Mouse (Mus musculus) spleen, embryonic (tissue): ENCODE results near the gene Gab1.

Experiments
- CTCF ChIA-PET: fragments of 350-600 bp; sonication (Branson Sonifier 250); formaldehyde crosslinking; loops from one replicate; lab custom pipeline; 2022; lab: Charles Lee

Gab1 gene

GRCm38 (mm10) chr8:80811591-80811991 is 68.7 kb downstream of the Gab1 start:
- CTCF ChIA-PET = interaction anchor here (0.6 kb wide), 1 partner anchor 116 kb away, joined by 5 read pairs; no protein-coding TSS in a partner anchor

DNA sequence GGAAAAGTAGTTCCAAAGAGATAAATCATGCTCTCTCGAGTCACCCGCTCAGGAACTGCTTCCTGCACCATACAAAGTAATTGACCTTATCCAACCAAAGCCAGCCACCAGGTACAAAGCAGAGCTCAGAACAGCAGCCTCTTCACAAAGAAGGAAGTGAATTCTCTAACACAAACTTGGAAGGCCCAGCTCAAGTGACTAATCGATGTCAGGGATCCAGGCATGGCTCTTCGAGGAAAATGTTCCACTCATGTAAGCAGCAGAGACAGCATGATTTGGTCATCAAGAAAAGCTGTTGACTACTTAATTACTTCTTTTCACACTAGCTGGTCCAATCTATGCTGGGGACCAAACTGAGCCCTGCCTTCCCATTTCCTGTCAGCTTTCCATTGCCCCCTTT is 69.4 kb downstream of the Gab1 start:
- CTCF ChIA-PET = interaction anchor here (0.6 kb wide), 1 partner anchor 117 kb away, joined by 5 read pairs; no protein-coding TSS in a partner anchor

- CTCF ChIA-PET = no interaction called here
Observed at GRCm38 (mm10) chr8:80810442-80810841, 69.9 kb downstream of the Gab1 start.

GRCm38 (mm10) chr8:80807807-80808505 is 72.4 kb downstream of the Gab1 start:
- CTCF ChIA-PET = no interaction called here

GRCm38 (mm10) chr8:80804066-80804619 is 76.2 kb downstream of the Gab1 start:
- CTCF ChIA-PET = no interaction called here

GRCm38 (mm10) chr8:80798778-80799177 is 81.5 kb downstream of the Gab1 start:
- CTCF ChIA-PET = no interaction called here

- CTCF ChIA-PET = no interaction called here
Observed at GRCm38 (mm10) chr8:80798198-80798777, 82.0 kb downstream of the Gab1 start.

- CTCF ChIA-PET = no interaction called here
Observed at GRCm38 (mm10) chr8:80796070-80796469, 84.2 kb downstream of the Gab1 start.

DNA sequence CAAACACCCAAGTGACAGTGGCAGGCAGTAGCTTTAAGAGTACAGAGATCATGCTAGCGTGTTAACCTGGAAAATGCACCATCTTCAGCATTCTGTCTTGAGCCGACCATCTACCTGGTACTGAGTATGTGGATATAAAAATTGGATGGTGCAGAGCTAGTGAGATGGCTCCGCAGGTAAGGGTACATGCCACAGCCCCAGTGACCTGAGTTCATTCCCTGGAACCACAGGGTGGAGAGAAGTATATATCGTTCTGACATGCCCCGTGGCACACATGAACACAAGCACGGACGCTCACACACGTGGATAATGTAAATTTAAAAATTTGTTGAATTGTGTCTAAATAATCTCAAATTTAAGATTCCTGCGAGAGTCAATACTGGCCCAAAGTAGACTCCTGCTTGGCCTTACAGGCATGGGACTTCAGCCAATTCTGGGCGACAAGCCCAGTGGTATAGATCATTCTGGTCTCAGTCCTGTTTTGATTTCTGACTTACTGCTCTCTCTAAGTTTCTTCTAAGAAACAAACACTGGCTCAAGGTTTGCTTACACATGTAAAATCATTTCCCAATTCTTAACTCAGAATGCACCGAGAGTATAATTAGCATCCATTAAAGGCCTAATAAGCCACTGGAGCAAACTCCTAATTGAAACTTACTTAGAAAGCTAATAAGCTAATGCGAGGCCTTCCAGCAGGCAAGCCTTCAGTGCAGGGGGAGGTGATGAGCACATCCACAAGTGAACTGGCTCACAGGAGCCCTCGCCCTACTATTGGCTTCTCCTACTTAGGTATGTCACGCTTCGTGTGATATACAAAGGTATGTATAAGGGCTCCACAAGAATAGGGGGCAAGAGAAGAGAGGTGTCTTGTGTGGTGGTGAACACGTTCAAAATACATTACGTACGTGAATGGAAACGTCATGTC is 85.5 kb downstream of the Gab1 start:
- CTCF ChIA-PET = no interaction called here

DNA sequence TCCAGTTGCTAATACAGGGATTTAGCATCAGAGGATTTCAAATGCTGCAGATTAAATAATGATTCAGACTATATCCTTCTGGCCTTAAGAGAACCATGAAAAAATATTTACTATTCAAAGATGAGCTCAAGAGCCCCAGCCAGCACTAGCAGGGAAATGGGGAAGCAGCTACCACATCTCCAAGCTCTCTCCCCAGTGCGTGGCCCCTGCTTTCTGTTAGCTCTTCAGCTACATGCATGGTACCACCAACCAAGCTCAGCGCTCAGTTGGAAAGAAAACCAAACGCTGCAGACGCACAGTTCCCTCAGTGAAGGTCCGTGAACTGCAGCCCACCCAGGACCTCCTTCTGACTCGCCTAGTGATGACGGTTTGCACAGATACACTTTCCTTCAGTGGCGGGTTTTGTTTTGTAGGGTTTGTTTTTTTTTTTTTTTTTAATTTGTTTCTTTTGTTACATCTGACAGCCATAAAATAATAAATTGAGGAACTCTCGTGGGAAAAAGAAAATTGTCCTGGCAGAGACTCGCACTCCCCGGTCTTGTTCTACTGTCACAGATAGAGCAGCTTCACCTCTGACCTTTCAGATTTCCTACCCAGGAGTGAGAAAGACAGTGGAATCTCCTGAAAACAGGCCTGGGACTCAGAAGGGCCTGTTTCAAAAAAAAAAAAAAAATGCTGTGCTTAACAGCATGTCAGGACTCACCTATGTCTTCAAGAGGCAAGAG is 86.4 kb downstream of the Gab1 start:
- CTCF ChIA-PET = interaction anchor here (0.7 kb wide), 1 partner anchor 1013 kb away, joined by 11 read pairs; no protein-coding TSS in a partner anchor

- CTCF ChIA-PET = no interaction called here
Observed at GRCm38 (mm10) chr8:80792214-80792613, 88.1 kb downstream of the Gab1 start.

GRCm38 (mm10) chr8:80789324-80789723 is 91.0 kb downstream of the Gab1 start:
- CTCF ChIA-PET = interaction anchor here (0.7 kb wide), 1 partner anchor 43 kb away, joined by 4 read pairs; no protein-coding TSS in a partner anchor

DNA sequence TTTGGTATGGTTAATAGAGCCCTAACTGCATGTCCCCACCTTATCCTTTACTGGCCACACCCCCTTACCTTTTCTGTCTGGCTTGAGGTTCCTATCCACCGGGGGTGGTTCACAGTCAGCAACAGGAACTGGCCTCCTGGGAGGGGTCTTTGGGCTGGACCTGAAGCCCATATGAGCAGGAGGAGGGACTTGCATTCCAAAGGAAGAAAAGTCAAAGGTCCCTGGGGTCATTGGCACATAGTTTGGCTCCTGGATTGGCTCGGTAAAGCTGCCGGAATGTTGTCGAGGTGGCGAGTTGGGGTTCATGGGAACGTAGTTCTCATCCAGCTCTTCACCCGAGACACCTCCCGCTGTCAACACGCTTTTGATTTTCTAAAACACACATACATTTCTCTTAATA is 95.8 kb downstream of the Gab1 start:
- CTCF ChIA-PET = no interaction called here

GRCm38 (mm10) chr8:80783271-80783670 is 97.0 kb downstream of the Gab1 start:
- CTCF ChIA-PET = no interaction called here

DNA sequence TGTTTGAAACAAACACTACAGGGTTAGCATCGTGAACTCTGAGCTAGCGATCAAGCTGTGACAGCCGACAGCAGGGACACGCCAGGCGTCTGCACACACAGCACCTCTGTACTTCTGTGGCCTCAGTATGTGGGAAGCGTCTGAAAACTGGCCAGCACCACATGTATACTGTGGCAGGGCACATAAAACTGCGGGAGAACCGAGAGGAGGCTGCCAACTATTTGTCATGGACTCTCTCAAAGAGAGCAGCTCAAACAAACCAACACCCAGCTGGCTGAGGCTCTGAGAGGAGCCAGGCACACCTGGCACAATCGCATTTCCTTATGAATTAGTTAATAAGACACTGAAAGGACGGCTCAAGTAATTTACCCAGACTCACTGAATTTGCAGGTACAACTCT is 99.0 kb downstream of the Gab1 start:
- CTCF ChIA-PET = no interaction called here

DNA sequence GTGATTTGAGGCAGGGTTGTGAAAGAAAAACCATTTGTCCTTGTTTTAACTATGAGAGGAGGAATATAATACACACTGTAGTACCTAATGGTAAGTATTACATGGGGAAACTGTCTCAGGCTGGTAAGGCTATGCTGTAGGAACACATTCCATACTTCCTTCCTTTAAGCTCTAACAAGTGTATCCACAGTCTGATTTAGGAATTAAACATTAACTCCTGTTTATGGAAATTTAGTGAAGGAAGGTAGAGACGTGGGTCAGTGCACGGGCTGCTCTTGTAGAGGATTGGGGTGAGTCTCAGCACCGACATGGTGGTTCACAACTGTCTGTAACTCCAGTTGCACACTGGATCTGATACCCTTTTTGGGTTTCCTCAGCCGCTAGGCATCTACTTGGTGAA is 100.0 kb downstream of the Gab1 start:
- CTCF ChIA-PET = no interaction called here

DNA sequence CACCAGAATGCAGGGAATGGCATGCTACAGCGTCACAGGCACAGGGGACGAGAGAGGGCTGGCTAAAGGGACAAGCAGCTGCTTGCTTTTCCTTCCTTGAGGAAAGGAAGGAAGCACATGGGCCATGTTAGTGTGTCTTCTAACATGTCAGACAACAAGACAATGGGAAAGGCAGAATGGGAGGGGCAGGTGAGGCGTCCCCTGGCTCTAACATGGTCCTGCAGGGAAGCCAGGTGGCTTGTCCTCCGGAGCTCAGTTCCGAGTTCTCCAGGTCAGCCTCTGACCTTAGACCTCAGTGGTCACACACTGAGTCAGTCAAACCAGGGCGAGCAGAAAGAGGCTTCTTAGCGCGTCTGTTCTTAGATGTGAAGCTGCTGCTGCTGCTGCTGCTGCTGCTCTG is 103.9 kb downstream of the Gab1 start:
- CTCF ChIA-PET = no interaction called here

- CTCF ChIA-PET = no interaction called here
Observed at GRCm38 (mm10) chr8:80772732-80773460, 107.4 kb downstream of the Gab1 start.

DNA sequence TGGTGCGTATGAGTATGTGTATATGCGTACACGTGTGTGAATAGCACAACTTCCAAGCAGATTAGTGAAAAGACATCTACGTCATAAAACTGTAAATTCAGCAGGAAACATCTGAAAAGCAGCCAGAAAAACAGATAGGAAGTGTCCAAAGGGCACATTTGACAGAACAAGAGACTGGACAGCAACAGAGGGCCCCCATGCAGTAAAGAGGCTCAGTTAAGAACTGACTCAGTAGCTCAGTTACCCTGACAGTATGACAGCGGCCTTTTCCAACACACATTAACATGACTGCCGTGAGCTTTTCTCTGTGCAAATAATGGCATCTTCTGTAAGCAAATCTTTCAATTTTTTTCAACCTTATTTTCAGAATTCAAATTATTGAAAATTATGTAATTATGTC is 111.9 kb downstream of the Gab1 start:
- CTCF ChIA-PET = no interaction called here

GRCm38 (mm10) chr8:80753017-80753715 is 127.2 kb downstream of the Gab1 start:
- CTCF ChIA-PET = no interaction called here
